In the genomic region with DNA sequence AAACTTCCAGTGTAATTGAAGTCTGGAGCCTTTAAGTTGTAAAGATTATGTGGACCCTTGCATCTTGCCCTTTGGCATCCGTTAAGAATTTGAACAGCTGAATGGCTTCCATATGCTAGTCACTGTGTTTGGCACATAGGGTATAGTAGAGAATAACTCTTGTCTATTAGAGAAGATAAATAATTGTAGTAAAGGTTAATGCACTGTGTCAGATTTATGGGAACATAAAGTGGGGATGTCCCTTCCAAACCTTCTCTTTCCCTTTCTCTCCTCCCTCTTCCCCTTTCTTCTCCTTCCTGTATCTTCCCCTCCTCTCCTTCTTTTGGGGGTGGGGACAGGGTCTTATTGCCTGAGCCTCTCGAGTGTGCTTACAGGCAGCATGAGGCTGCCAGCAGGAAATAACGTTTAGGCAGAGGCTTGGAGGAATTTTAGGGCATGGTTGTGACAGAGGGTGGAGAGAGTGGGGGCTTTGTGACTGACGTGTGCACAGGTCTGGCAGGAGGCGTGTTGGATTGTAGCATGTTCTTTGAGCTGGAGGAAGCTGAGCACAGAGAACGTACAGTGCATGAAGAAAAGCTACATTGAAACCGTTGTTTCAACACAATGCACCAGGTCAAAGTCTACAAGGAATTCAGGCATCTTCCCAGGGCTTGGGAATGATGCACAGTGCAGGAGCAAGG, we compare ENCODE assay signal across 9 mouse cellular contexts. TPM values are rescaled to one million over a fixed set of nuclear protein-coding genes. Genes with fewer than 3 reads are reported as not detected.
DNase-seq lines count a peak whose midpoint lies in the region; ATAC-seq and TF ChIP-seq lines count a peak whose summit lies in the region.
"Had no signal": no experiment of that assay in that cellular context is flagged by ENCODE, and none has a peak within 500 bp of the region (broad histone marks: within the 10 kb centered on the region; RNA-seq: fewer than 3 reads in every experiment).

No protein-coding gene starts in this region.

- WGBS in heart, embryonic 12.5 days = 34% methylated on average over 7 of the region's 7 CpGs
- 14% methylated on average over 7 of the region's 7 CpGs for WGBS in stomach, embryonic 14.5 days
- WGBS in stomach, postnatal 0 days = 17% methylated on average over 7 of the region's 7 CpGs
- 41% methylated on average over 7 of the region's 7 CpGs for WGBS in liver, embryonic 11.5 days

- DNase-seq in heart, postnatal 4 days = no peak
- DNase-seq in stomach, postnatal 0 days (ENCODE audit: low spot score) = no peak
- no peak for DNase-seq in liver, embryonic 11.5 days (ENCODE audit: low spot score)
- DNase-seq in cerebellum, adult 9-10 months = no peak
- no peak for DNase-seq in spleen, postnatal 10 days (ENCODE audit: low spot score in 2 of 2)
- DNase-seq in ovary, postnatal 36 days (ENCODE audit: low spot score) = no peak
- DNase-seq: kidney, adult 9 months had no signal

- peak overlapping the region; percentile 87 for H3K27ac ChIP-seq in heart, embryonic 12.5 days (ENCODE audit: poor library complexity, severe bottlenecking)
- peak overlapping the region; percentile 98 for H3K27ac ChIP-seq in stomach, embryonic 14.5 days (ENCODE audit: low read length)
- no peak overlapping the region for H3K27ac ChIP-seq in stomach, postnatal 0 days (replicated peaks)
- H3K27ac ChIP-seq in liver, embryonic 11.5 days (ENCODE audit: low read depth, low read length) = peak overlapping the region; percentile 72

- TF ChIP-seq EP300 in stomach, postnatal 0 days (optimal IDR thresholded peaks at IDR 0.05) = no peak

- peaks cover 71% of the 10 kb centered on the region for H3K4me1 ChIP-seq in heart, embryonic 12.5 days (replicated peaks)
- H3K4me1 ChIP-seq in stomach, embryonic 14.5 days (ENCODE audit: control insufficient read depth, insufficient read depth, low read length) = peaks cover 42% of the 10 kb centered on the region
- peaks cover 12% of the 10 kb centered on the region for H3K4me1 ChIP-seq in stomach, postnatal 0 days (replicated peaks; ENCODE audit: control insufficient read depth, insufficient read depth)
- H3K4me1 ChIP-seq in liver, embryonic 11.5 days (replicated peaks; ENCODE audit: control insufficient read depth, insufficient read depth, low read length) = peaks cover 47% of the 10 kb centered on the region

- H3K4me3 ChIP-seq in heart, embryonic 12.5 days = no peak overlapping the region
- H3K4me3 ChIP-seq in stomach, embryonic 14.5 days (ENCODE audit: low read depth, low read length) = no peak overlapping the region
- H3K4me3 ChIP-seq in stomach, postnatal 0 days (ENCODE audit: low read depth, low read length) = no peak overlapping the region
- no peak overlapping the region for H3K4me3 ChIP-seq in liver, embryonic 11.5 days (ENCODE audit: low read depth, low read length)

- H3K36me3 ChIP-seq in heart, embryonic 12.5 days = 0 out of 2 replicates have a peak, but pooled peaks cover under 1% of the 10 kb centered on the region
- H3K36me3 ChIP-seq in stomach, embryonic 14.5 days (ENCODE audit: control insufficient read depth, insufficient read depth, low read length) = no peaks in the 10 kb centered on the region
- H3K36me3 ChIP-seq in stomach, postnatal 0 days (ENCODE audit: control insufficient read depth, insufficient read depth, low read length) = no peaks in the 10 kb centered on the region
- H3K36me3 ChIP-seq in liver, embryonic 11.5 days (ENCODE audit: control insufficient read depth, insufficient read depth, low read length) = no peaks in the 10 kb centered on the region

- H3K4me2 ChIP-seq in heart, embryonic 12.5 days = 0 out of 2 replicates have a peak overlapping the region, but pooled peaks have one; percentile 27
- H3K4me2 ChIP-seq in stomach, embryonic 14.5 days (replicated peaks; ENCODE audit: low read depth, low read length) = no peak overlapping the region
- no peak overlapping the region for H3K4me2 ChIP-seq in stomach, postnatal 0 days (replicated peaks; ENCODE audit: low read depth)
- peak overlapping the region; percentile 19 for H3K4me2 ChIP-seq in liver, embryonic 11.5 days

- no peak for ATAC-seq in heart, embryonic 12.5 days (ENCODE audit: insufficient number of reproducible peaks, low FRiP score)
- ATAC-seq in stomach, embryonic 14.5 days (ENCODE audit: insufficient number of reproducible peaks, insufficient read depth, low FRiP score, low read depth) = peak; percentile 11; the same call in 1 of the 2 replicates
- ATAC-seq in stomach, postnatal 0 days (ENCODE audit: low FRiP score, low TSS enrichment) = no peak
- no peak for ATAC-seq in liver, embryonic 11.5 days (replicated peaks; ENCODE audit: low FRiP score)

- H3K27me3 ChIP-seq in heart, embryonic 12.5 days (replicated peaks) = no peaks in the 10 kb centered on the region
- H3K27me3 ChIP-seq in stomach, embryonic 14.5 days (ENCODE audit: control insufficient read depth, insufficient read depth, low read length) = no peaks in the 10 kb centered on the region
- H3K27me3 ChIP-seq in stomach, postnatal 0 days (ENCODE audit: control insufficient read depth, insufficient read depth, low read length) = no peaks in the 10 kb centered on the region
- no peaks in the 10 kb centered on the region for H3K27me3 ChIP-seq in liver, embryonic 11.5 days (replicated peaks; ENCODE audit: control insufficient read depth, insufficient read depth, low read length)

- no peak for TF ChIP-seq CTCF in stomach, postnatal 0 days (IDR thresholded peaks at IDR 0.05; ENCODE audit: low read depth)

- H3K9me3 ChIP-seq in heart, embryonic 12.5 days (replicated peaks) = no peaks in the 10 kb centered on the region
- H3K9me3 ChIP-seq in stomach, embryonic 14.5 days (ENCODE audit: control insufficient read depth, low read depth, low read length) = no peaks in the 10 kb centered on the region
- H3K9me3 ChIP-seq in stomach, postnatal 0 days (ENCODE audit: control insufficient read depth, low read length) = no peaks in the 10 kb centered on the region
- no peaks in the 10 kb centered on the region for H3K9me3 ChIP-seq in liver, embryonic 11.5 days (ENCODE audit: control insufficient read depth, low read length)

- H3K9ac ChIP-seq in heart, embryonic 12.5 days = no peak overlapping the region
- H3K9ac ChIP-seq in stomach, embryonic 14.5 days (replicated peaks; ENCODE audit: low read depth, low read length) = no peak overlapping the region
- H3K9ac ChIP-seq in stomach, postnatal 0 days (ENCODE audit: low read length) = no peak overlapping the region
- no peak overlapping the region for H3K9ac ChIP-seq in liver, embryonic 11.5 days (ENCODE audit: low read depth, low read length)

RNA-seq across cellular contexts. Expression of a gene that starts 47.8 kb away (rescaled TPM):
- 16.7 and 17.7 TPM in 2 replicates for polyA plus RNA-seq in heart, embryonic 12.5 days (2016; fragmentation: Nextera tagmentation; extraction: Ambion mirVana)
- total RNA-seq in heart, postnatal 4 days (2021) = 10 to 100 TPM; 38.5 to 40.1 TPM
- polyA plus RNA-seq in stomach, embryonic 14.5 days (2014; fragmentation: Nextera tagmentation; extraction: Ambion mirVana) = 36.2 and 38.3 TPM in 2 replicates
- 10.6 TPM in 2 replicates for polyA plus RNA-seq in stomach, postnatal 0 days (2015; fragmentation: Nextera tagmentation; extraction: Ambion mirVana)
- polyA plus RNA-seq in liver, embryonic 11.5 days (2014; fragmentation: Nextera tagmentation; extraction: Ambion mirVana) = 17.2 and 18.4 TPM in 2 replicates

Comparison
In these comparisons a context has a peak if more than half of its experiments do, and no peak if none do; other contexts are left out.
1. H3K4me2 ChIP-seq: peak in heart, embryonic 12.5 days (single experiment) and liver, embryonic 11.5 days (single experiment); none in stomach, embryonic 14.5 days (single experiment) and stomach, postnatal 0 days (single experiment).